Mouse (Mus musculus) adrenal gland, adult 8-10 months (tissue): ENCODE measurements at regions not wholly inside any gene's neighbourhood (a gene's known extent, or its start where the extent isn't known, plus 50 kb on each side); places are given as distances from the start of the nearest gene placed in this dataset.

Experiments
- DNase-seq: peaks from one replicate; pipeline ENCODE4 v3.0.0; 2022

- DNase-seq, result no peak
Measured at GRCm38 (mm10) chr2:146625166-146625751, 113.1 kb upstream of the Ralgapa2 start.

- DNase-seq, result no peak
Measured at GRCm38 (mm10) chr2:146626531-146626930, 114.4 kb upstream of the Ralgapa2 start.

- DNase-seq, result no peak
Measured at GRCm38 (mm10) chr2:146630179-146630578, 118.0 kb upstream of the Ralgapa2 start.

- no peak for DNase-seq
Measured at GRCm38 (mm10) chr2:146631098-146631497, 119.0 kb upstream of the Ralgapa2 start.

- DNase-seq, result no peak
Measured at GRCm38 (mm10) chr2:146633329-146634070, 121.4 kb upstream of the Ralgapa2 start.

- no peak for DNase-seq
Measured at GRCm38 (mm10) chr2:146637573-146637972, 125.4 kb upstream of the Ralgapa2 start.

- DNase-seq, result no peak
Measured at GRCm38 (mm10) chr2:146646237-146646972, 134.3 kb upstream of the Ralgapa2 start.

GRCm38 (mm10) chr2:146646973-146647282, 134.8 kb upstream of the Ralgapa2 start:
- DNase-seq, result no peak

GRCm38 (mm10) chr2:146661346-146661745, 149.2 kb upstream of the Ralgapa2 start:
- DNase-seq, result no peak

GRCm38 (mm10) chr2:146672761-146673160, 160.6 kb upstream of the Ralgapa2 start:
- DNase-seq, result no peak

GRCm38 (mm10) chr2:146681979-146682378, 169.8 kb upstream of the Ralgapa2 start:
- no peak for DNase-seq

- no peak for DNase-seq
Measured at GRCm38 (mm10) chr2:146685854-146686507, 169.7 kb upstream of the Kiz start.

GRCm38 (mm10) chr2:146688544-146688943, 167.1 kb upstream of the Kiz start:
- DNase-seq, result no peak

GRCm38 (mm10) chr2:146693484-146693883, 162.2 kb upstream of the Kiz start:
- no peak for DNase-seq

- no peak for DNase-seq
Measured at GRCm38 (mm10) chr2:146694041-146694440, 161.6 kb upstream of the Kiz start.

GRCm38 (mm10) chr2:146696277-146696676, 159.4 kb upstream of the Kiz start:
- DNase-seq, result no peak

GRCm38 (mm10) chr2:146696727-146697126, 158.9 kb upstream of the Kiz start:
- DNase-seq, result no peak

GRCm38 (mm10) chr2:146710676-146711075, 145.0 kb upstream of the Kiz start:
- DNase-seq, result no peak

GRCm38 (mm10) chr2:146721184-146721715, 134.4 kb upstream of the Kiz start:
- DNase-seq, result no peak

GRCm38 (mm10) chr2:146722351-146723025, 133.2 kb upstream of the Kiz start:
- no peak for DNase-seq

GRCm38 (mm10) chr2:146723172-146723571, 132.5 kb upstream of the Kiz start:
- no peak for DNase-seq

- no peak for DNase-seq
Measured at GRCm38 (mm10) chr2:146723671-146724070, 132.0 kb upstream of the Kiz start.
